Mouse (Mus musculus) spleen, postnatal 4 days (tissue): ENCODE measurements at regions not wholly inside any gene's neighbourhood (a gene's known extent, or its start where the extent isn't known, plus 50 kb on each side); places are given as distances from the start of the nearest gene placed in this dataset.

Experiments
- DNase-seq, 2 experiments: peaks; one replicate each; pipeline ENCODE4 v3.0.0; 2022; ENCODE audit warnings: low spot score in 2 of 2

DNA sequence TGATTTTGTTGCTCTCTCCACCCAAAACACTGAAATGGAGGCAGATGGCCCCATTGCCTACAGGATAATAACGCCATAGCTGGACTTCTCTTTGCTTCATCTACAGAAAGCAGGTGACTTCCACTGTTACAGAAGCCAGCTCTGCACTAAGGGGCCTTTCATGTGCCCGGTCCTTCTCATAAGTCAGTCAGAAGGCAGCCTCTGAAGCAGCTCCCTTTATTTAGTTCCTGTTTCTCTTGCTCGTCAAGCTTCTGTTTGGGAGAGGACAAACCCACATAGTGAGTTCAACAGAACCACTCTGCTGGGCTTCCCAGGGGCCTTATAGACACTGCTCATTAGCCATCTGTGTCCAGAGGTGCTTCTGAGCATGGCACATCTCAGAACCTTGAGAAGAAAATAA, 205.1 kb upstream of the Hhip start:
- DNase-seq, result no peak

DNA sequence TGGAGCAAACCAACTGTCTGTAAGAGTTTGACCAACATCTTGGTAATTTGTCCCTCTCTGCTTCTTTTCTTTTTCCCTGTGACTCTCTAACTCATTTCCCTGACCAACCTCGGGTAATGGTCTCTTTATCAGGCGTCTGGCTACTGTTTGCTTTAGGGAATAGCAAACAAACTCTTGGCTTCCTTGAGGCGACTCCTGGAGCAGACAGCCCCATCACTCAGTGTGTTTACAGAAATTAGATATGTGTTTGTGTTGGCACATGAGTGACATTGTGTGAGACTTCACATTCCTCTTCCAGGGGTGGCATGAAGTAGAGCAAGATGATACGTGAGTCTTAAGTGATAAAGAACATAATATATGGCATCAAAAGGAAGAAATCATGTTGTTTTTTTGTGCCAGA, 195.7 kb upstream of the Hhip start:
- no peak for DNase-seq

DNA sequence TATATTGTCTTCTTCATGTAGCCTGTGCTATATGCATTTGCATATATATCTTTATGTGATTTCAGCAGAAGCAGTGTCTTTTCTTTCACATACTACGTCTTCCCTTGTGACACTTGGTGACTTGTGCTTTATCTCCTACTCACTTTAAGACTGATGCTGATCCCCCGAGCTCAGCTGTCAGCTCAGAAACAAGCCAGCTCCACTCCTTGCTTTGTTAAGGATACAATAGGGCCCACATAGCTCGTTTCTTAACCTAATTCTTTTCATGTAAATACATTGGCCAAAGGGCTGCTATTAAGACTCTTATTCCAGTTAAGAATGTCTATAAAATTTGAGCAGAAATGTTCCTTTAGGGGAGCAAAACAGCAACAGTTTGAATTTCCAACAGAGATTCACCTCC, 193.8 kb upstream of the Hhip start:
- no peak for DNase-seq

DNA sequence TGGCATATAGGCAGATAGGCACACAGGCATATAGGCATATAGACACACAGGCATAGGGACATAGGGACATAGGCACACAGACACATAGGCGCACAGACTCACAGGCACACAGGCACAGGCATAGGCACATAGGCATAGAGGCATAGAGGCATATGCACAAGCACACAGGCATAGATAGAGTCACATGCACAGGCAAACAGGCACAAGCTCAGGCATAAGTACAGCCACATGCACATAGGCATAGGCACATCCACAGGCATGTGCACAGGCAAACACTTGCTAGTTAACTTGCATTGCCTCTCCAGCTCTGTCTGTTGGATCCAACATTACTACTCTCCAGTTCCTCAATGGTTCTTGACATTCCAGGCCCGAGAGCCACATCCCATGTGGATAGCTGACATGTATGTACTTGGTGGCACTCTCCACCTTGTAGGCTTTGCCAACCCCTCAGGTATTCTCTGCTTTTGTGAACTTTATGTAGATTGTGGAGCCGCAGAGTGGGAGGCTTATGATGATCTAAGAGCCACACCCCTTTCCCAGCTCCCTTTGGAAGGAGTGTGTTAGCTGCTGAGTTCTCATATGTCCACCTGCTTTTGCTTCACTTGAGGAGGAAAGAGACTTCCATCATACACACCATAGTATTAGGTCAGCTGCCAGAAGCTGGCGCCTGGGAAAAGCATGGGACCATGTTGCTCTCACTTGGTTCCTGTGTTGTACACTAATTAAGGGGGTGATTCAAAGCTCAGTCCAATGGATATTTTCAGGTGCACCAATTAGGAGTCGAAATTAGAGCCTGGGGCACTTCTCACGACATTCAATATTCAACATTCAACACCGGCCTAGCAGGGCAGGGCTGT, 192.7 kb upstream of the Hhip start:
- DNase-seq, result no peak

DNA sequence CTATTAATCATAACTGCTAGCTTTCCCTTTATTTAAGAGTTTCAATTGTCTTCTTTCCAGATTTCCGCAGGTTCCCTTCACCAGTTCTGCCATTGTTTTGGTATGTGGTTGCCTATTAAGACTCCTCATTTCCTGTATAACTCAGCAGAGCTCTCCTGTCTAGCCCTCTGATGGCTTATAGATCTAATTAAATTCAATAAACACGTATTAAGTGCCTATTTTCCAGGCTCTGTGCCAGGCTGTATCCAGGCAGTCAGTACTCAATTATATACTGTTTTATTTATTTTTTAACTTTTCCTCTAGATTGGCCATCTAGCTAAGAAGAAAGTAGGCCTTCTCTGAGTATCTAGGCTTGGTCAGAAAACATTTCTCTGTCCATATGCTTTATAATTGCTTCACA, 192.0 kb upstream of the Hhip start:
- DNase-seq, result no peak

DNA sequence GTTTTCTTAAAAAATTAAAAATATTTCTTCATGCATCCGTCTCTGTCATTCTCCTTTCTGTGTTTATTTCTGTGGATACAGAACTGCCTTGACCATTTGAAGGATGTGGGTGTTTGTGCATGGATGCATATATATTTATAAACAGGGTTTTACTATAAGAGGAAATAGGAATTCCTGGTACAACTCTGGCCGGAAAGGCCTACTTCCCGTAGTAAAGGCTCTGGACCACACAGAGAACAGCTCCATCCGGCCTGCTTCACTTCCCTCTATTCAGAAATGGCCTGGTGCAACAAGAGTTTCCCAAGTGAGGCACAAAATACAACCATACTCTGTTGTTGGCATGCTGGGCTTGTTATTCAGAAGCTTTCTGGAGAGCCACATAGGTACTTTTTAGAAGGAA, 182.1 kb upstream of the Hhip start:
- DNase-seq, result no peak

DNA sequence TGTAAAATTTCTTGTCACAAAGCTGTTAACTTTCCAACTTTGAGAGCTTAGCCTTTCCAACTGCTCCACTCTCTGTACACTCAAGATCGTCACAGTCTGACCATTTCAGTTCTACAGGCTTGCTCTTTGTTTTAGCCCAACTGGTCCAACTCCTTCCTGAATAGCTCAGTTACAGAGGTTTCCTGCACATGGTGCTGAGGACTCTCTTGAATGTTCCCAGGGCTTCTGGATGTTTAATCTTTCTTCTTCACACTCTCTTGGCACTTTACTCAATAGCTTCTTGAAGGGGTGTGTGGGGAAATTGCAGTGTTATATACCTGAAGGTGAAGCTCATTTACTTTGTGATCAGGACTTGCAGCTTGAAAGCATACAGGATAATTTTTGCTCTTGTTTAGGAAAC, 152.6 kb upstream of the Hhip start:
- no peak for DNase-seq

DNA sequence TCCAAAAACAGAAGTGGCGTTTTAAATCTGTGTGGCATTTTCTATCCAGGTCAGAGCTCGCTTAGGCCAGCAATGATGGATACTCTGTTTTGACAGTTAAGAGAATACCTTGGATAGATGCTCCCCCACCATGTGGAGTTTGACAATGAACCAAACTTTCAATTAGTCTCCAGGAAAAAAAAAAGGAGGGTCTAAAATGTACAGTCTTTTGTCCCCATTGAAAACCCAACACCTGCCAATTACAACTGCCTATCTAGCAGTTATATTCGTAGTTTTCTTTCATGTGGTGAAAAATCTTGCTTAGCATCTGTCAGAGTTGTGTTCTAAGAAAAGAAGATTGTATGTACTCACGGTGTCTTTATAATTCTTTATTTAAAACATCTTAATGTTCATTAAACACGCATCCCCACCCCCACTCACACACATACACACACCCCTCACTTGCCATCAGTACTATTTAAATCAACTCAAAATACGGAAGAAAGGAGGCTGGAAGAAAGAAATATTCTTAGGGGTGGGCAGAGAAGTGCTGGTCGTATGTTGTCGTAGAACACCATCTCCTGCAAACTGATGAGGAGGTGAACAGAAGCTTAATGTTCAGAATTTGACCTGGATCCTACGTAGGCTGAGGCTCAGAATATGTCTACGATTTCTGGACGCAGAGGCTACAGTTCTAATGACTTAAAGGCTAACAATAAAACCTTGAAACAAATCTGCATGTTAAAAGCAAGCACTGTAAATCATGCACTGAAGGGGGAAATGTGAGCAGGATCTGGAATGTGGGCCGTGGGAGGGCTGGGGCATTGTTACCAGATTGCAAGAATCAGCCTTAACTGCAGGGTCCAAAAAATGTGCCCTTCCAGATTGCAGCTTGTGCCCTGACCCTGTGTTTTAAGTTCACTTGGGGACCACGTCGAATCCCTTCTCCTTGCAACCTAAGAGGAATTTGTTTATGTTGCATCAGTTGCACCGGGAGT, 147.2 kb upstream of the Hhip start:
- DNase-seq, result no peak

DNA sequence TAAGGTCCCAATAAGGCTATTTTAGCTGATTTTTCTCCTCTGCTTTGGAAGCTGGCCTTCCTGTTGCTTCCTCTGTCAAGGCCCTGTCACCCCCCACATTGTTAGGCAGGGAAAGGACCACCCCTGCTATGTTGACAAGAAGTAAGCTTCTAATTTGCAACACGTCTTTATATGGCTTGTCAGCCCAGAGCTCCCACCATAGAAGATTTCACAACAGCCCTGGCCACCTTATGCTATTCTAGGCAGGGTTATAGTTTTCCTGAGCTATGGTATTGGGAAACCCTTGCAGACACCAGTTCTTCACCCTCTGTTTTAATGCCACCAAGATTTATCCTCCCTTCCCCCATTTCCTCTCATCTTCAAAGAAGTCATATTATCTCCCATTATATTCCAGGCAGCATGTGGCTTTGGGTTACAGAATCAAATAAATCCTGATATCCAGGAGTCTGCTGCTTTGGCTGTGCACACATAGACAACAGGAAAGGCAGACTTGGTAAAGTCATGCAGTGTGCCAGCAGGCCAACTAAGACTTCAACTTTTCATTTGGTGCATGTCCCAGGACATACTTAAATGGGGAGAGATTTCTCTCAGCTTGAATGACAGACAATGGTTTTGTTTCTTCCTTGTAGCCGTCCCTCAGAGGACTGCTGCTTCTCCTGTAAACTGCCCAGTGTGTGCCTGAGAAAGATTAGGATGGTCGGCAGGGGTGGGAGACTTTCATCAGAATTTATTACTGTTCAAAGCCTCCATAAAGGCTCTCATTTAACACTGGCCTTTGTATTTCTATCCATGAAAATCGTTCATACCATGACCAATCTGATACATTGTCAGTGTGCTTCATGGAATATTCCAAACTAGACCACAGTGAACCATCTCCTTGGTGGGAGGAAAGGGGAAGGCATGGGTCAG, 146.2 kb upstream of the Hhip start:
- no peak for DNase-seq

DNA sequence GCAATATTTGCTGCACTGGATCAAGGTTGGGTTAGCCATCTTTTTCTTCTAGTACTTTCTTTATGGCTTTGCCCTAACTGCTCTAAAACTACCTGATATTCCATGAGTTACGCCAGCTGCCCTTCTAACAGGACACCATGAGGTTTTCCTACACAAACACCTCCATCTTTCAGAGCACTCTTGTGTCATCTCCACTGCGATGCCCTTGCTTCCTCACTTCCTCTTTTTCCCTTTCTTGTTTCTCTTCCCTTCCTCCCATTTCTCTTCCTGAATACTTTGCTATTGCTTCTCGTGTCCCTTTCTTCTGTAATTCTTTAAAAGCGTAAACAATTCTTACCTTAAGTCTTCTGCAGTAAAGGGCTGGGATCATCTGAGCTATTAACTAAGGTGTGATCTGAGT, 139.9 kb upstream of the Hhip start:
- DNase-seq, result no peak

DNA sequence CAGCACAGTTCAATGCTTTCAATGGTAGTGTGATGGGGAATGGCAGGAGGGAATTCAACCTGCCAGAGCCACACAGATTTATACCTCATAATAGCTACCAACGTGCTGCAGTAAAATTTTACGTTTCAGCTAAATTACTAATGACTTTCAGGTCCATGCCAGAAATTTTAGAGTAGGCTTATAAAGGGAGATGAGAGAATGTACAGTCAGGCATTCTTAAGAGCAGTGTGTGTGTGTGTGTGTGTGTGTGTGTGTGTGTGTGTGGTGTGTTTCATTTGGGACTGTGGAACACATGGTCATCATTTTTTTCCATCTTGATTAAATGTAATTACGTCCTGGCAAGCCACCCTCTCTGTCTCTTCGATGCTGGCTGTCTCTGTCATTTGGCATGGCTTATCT, 132.7 kb upstream of the Hhip start:
- no peak for DNase-seq

DNA sequence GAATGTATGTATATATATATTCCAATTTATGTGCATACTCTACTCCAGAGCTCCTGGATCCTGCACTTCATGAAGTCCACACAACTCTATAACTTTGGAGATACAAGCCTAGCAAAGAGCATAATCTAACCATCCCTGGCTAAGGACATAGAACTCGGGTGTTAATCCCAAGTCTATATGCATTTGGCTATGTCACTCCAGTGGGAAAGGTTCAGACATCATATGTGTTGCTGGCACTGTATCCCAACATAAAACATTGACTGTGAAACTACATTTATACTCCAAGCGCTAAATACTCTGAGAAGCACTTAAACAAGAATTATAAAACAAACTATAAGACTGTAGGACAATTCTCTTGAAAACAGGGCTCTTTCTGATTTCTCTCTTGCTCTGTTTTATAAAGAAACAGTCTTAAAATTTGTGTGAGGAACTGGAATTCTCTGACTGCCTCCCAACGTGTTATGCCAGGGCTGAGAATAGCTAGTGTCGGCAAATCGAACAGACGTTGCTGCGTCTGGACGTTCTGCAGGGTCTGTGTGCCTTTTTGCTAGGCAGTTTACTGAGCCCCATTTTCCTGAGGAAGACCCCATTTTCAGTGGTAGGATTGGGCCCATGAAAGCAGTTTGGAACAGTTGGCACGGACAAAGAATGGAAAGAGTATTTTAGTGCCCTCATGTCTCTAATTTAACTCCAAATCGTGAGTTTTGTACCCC, 132.1 kb upstream of the Hhip start:
- no peak for DNase-seq

DNA sequence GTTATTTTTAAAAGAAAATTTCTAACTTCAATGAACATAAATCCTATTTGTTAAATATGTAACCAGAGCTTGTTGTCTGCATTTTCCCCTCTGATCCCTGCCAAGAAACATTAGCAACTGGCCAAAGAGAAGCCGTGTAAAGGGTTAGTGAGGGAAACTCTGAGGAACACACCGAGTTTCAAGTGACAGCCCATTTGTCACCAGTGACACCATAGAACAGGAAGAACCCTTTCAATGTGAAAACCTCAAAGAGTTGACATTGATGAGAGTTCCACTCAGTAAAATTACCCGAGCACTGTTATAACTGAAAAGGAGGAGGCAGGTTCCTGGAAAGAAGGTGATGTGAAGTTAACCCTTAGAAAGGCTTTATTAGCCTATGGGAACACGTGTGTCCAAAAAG, 127.5 kb upstream of the Hhip start:
- no peak for DNase-seq

DNA sequence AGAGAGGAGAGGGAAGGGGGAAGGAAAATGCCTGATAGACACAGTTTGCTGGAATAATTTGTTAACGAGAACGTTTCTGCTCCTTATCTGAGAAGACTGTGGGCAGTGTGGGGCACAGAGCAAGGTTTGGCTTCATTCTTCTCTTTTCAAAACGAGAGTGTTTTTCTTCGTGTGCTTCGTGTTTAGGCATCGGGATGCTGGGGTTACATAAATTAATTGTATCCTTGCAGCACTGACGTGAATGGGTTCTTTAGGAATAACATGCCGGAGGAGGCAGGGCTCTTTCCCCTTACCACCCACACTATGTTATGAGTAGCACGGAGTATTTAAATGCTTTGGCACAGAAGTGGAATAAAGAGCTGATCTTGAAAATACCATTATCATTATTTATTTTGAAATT, 110.9 kb upstream of the Hhip start:
- DNase-seq, result no peak

DNA sequence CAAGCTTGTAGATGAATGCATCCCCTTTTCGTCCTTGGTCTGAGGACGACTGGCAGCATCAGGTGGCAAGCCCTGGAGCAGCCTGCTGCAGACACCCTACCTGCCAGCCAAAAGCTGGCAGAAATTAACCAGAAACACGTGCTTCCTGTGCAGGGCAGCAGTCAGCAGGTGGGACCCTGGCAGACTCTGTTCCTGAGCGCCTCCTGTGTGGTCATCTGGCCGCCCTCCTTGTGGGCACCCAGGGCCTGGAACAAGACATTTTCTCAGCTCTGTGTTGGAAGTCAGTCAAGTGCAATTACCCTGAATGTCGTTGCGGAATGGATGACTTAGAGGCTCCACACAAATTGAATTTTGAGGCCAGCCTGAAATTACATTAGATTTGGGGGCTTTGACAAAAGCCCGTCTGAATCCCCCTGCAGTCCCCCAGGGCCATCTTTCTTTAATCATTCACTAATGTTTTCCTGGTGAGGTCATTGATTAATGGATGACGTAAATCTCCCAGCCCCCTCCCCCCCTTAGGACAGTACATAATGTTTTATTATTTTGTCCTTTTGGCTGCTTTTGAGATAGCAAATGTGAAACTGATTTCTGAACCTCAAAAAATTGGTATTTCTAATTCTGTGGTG, 91.8 kb upstream of the Hhip start:
- DNase-seq, result no peak

DNA sequence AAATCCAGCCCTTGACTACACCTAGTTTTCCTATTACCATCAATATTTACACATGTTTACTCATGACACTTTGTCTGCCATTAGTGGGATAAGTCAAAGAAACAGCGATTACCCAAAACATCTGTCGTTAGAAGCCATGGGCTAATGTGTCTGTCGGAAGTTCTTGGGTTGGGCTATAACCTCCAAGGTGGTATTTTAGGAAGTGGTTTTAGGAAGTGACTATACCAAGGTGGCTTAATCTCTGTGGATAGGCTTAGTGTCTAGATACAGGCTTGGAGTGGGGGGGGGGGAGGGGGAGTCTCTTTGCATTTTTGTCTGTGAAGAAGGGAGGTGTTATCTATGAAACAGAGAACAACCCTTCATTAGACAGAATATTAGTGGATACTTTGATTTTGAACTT, 90.1 kb upstream of the Hhip start:
- no peak for DNase-seq

DNA sequence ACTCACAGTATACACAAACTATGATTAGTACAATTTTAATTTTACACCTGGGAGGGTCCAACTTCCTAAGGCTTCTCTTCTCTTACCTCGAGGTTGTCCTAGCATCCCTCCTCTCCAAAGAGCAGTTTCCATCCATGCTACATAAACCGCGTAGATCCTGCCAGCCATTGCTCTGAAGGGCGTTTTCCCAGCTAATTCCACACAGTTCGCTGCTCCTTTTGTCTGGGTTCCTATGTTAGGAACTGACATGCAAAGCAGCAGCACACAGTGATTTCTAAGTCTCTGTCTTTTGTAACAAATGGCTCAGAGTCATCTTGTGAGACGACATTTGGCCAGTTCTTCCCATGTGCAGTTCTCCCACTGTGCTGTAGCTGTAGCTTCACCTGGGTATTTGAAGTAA, 80.7 kb upstream of the Hhip start:
- DNase-seq, result no peak

DNA sequence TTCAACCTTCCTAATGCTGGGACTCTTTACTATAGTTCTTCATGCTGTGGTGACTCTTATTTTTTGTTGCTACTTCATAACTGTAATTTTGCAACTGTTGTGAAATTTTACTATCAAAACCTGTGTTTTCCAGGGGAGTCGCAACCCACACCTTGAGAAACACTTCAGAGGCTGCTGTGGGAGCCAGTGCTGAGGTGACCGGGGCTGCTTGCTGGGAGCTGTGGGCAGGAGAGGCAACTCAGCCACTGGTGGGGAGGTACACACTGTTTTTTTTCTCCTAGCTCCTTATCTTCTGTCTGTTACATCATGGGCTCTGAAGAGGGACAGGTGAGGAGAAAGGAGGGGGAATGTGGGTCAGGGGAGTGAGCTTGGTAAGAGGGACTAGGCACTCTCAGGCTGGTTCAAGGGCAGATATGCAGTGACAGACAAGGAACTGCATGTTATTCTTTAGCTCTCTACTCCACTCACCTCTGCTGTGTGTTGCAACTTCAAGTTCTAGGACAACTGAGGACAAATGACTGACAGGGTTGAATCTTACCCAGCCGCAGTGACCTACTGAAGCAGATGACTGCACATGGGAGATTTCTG, 62.7 kb upstream of the Hhip start:
- DNase-seq, result no peak

DNA sequence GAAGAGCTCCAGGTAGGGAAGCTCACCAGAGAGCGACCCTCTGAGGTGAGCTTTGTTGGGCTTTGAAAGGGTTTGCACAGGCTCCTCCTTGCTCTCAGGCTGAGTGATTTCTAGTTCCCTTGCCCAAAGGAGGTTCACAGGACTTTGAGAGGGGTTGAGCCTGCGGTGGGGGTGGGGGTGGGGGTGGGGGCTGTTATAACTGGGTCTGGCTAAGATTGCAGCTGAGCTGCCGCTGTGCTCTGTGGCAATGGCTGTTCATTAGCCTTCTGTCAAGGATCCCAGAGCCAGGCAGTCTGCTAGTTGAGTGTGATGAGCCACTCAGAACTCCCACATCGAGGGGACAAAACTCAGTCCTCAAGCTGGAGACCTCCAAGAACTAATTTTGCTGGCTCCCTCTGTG, 59.5 kb upstream of the Hhip start:
- DNase-seq, result no peak
